Mouse (Mus musculus) neural tube, embryonic 14.5 days (tissue): ENCODE measurements at regions not wholly inside any gene's neighbourhood (a gene's known extent, or its start where the extent isn't known, plus 50 kb on each side); places are given as distances from the start of the nearest gene placed in this dataset.
A peak's percentile ranks its signal among the peaks of the same experiment; 100 is the strongest.

Experiments used
- ATAC-seq: fragments of 200-750 bp; cut with Nextera tagmentation; 2 replicates; pipeline ENCODE4 v1.8.0; 2017; ENCODE audit warnings: low read depth, mild to moderate bottlenecking, moderate TSS enrichment, moderate library complexity
- H3K27ac ChIP-seq: fragments of 300-500 bp; sonication (generic); 2 replicates; pipeline ENCODE4 v1.5.1; 2014; ENCODE audit warnings: low read depth, mild to moderate bottlenecking, control low read depth, low read length, moderate library complexity, mixed read lengths
- H3K27me3 ChIP-seq: fragments of 300-500 bp; sonication (generic); 2 replicates; pipeline ENCODE4 v1.6.1; 2014; ENCODE audit warnings: low read length; ENCODE audit not compliant: control insufficient read depth, insufficient read depth
- H3K36me3 ChIP-seq: fragments of 300-500 bp; sonication (generic); 2 replicates; pipeline ENCODE4 v1.6.1; 2014; ENCODE audit warnings: low read length, mixed read lengths; ENCODE audit not compliant: control insufficient read depth, insufficient read depth
- H3K4me1 ChIP-seq: fragments of 300-500 bp; sonication (generic); 2 replicates; pipeline ENCODE4 v1.6.1; 2014; ENCODE audit warnings: low read length; ENCODE audit not compliant: control insufficient read depth, insufficient read depth
- H3K4me2 ChIP-seq: fragments of 300-500 bp; sonication (generic); 2 replicates; pipeline ENCODE4 v1.6.1; 2014; ENCODE audit warnings: mild to moderate bottlenecking, low read depth, low read length, control low read depth
- H3K4me3 ChIP-seq: fragments of 300-500 bp; sonication (generic); 2 replicates; pipeline ENCODE4 v1.5.1; 2014; ENCODE audit warnings: low read depth, low read length, control low read depth, mixed read lengths
- H3K9ac ChIP-seq: fragments of 300-500 bp; sonication (generic); replicated peaks from 2 replicates; pipeline ENCODE4 v1.6.1; 2014; ENCODE audit warnings: low read depth, mild to moderate bottlenecking, control low read depth, low read length, mixed read lengths
- H3K9me3 ChIP-seq: fragments of 300-500 bp; sonication (generic); 2 replicates; pipeline ENCODE4 v1.6.1; 2016; ENCODE audit warnings: low read length; ENCODE audit not compliant: control insufficient read depth
- WGBS: fragments of 180-500 bp; shearing (Covaris S2); extraction: QIAGEN DNeasy Blood & Tissue Kit; methylation state at CpG from one replicate; pipeline ENCODE4 v1.1.7; 2014; 5-methylcytosine and 5-hydroxymethylcytosine counted together

DNA sequence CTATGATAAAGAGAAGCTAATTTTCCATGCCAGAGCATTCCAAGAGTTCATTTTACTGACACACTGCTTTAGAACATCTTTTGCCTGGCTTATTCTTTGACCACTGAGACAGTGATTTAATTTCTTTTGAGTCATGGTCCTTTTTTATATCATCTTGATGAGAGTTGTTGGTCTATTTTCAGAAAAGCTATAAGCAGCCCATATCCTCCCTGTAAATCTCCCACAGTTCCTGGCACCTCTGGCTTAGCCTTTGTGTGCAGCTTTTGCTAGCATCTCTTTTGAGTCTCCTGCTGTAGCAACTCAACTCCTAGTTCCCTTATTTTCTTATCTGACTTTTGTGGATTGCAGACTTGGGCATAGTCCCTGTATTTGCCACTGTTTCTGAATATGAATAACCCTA lies 207.5 kb upstream of the 4931417E11Rik start:
- ATAC-seq: no peak
- no peaks in the 10 kb centered on the region for H3K4me1 ChIP-seq
- H3K27ac ChIP-seq: no peak overlapping the region
- no peak overlapping the region for H3K4me2 ChIP-seq
- no peak overlapping the region for H3K9ac ChIP-seq
- no peaks in the 10 kb centered on the region for H3K36me3 ChIP-seq
- H3K27me3 ChIP-seq: no peaks in the 10 kb centered on the region
- H3K9me3 ChIP-seq: no peaks in the 10 kb centered on the region
- no peak overlapping the region for H3K4me3 ChIP-seq

DNA sequence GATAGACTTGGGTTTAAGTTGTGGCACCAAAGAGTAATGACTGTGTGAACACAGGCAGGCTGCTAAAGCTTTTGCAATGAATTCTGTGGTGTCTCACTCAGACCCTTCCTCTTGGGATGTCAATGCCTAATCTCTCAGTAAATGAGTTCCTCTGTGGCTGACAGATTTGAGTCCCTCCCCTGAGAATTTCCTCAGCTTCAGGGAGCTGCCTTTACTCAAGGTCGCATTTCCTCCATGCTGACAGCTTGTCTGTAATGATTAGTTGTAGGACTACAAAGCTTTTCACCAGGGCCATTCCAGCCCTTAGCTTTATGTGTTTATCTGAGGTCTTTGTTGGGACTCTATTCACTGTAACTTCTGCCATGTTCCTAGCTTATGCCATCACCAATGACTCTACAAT lies 199.9 kb upstream of the 4931417E11Rik start:
- WGBS: 55% methylated on average over 1 of the region's 1 CpGs
- Histone ChIP-seq H3K4me2 (no peak overlapping the region), H3K4me1 (no peaks in the 10 kb centered on the region), H3K9me3 (no peaks in the 10 kb centered on the region), H3K27ac (no peak overlapping the region), H3K9ac (no peak overlapping the region), H3K27me3 (no peaks in the 10 kb centered on the region), H3K36me3 (no peaks in the 10 kb centered on the region), H3K4me3 (no peak overlapping the region)
- ATAC-seq: no peak

DNA sequence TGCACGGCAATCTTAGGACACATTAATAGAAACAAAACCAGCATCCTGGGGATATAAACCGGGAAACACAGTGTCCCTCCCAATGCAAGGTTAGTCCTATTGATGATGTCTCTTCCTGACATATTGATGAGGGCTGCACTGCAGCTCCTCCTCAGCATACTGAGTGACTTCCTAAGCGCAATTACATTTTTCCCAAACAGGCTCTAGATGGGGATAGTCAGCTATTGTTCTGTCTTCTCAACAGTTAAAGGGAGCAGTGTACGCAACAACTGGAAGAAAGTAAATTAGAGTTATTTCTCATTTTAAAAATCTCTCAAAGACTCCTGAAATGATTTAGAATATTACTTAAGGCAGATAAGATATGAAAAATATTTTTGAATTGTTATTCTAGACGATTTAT lies 189.5 kb upstream of the 4931417E11Rik start:
- peak; percentile 91 for ATAC-seq
- no peak overlapping the region for H3K4me3 ChIP-seq
- no peaks in the 10 kb centered on the region for H3K4me1 ChIP-seq
- no peaks in the 10 kb centered on the region for H3K9me3 ChIP-seq
- no peak overlapping the region for H3K9ac ChIP-seq
- H3K36me3 ChIP-seq: no peaks in the 10 kb centered on the region
- H3K27me3 ChIP-seq: no peaks in the 10 kb centered on the region
- H3K4me2 ChIP-seq: no peak overlapping the region
- 60% methylated on average over 5 of the region's 5 CpGs for WGBS
- no peak overlapping the region for H3K27ac ChIP-seq

DNA sequence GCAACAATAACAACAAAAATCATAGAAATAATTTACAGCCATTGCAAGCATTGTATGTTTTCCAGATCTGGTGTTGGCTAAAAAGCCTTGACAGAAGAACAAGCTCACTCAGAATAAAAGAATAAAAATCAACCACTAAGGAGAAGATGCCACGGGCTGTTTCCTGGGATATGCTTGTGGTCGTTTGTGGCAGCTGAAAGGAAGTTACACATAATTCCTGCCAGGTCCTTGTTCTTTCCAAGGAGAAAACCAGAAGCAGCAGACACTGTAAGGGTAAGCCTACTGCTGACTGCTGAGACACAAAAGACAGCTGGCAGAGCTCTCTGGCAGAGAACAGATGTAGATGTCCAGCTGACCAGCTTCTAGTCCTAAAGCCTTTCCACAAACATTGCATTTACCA lies 175.9 kb upstream of the 4931417E11Rik start:
- no peak overlapping the region for H3K4me3 ChIP-seq
- no peaks in the 10 kb centered on the region for H3K36me3 ChIP-seq
- no peak for ATAC-seq
- H3K27me3 ChIP-seq: no peaks in the 10 kb centered on the region
- H3K9ac ChIP-seq: no peak overlapping the region
- WGBS: 53% methylated on average over 2 of the region's 2 CpGs
- no peaks in the 10 kb centered on the region for H3K9me3 ChIP-seq
- H3K4me1 ChIP-seq: no peaks in the 10 kb centered on the region
- H3K4me2 ChIP-seq: no peak overlapping the region
- H3K27ac ChIP-seq: no peak overlapping the region

DNA sequence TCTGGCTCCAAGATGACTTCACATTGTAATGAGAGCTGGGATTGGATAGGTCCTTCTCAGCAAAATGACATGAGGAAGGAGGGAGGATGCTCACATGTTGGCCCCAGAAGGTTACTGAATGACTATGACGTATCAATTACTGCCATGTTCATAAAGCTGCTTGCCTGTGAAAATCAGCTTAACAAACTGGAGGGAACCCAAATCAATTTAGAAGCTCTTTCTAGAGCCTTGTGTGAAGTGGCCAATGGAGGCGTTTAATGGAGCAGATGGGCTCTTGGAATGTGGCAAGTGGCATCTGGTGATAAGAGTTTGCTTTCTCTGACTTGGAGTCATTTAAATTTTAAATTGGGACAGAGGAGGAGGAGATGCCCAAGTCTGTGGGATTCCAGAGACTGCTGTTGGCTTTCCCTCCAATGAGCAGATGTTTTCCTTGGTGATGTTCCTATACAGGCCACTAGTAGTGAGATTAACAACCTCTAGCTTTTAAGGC lies 175.4 kb upstream of the 4931417E11Rik start:
- Histone ChIP-seq H3K27me3 (no peaks in the 10 kb centered on the region), H3K27ac (no peak overlapping the region), H3K4me3 (no peak overlapping the region), H3K4me1 (no peaks in the 10 kb centered on the region), H3K9me3 (no peaks in the 10 kb centered on the region), H3K4me2 (no peak overlapping the region), H3K36me3 (no peaks in the 10 kb centered on the region), H3K9ac (no peak overlapping the region)
- WGBS: 48% methylated on average over 2 of the region's 2 CpGs
- ATAC-seq: peak; percentile 68

DNA sequence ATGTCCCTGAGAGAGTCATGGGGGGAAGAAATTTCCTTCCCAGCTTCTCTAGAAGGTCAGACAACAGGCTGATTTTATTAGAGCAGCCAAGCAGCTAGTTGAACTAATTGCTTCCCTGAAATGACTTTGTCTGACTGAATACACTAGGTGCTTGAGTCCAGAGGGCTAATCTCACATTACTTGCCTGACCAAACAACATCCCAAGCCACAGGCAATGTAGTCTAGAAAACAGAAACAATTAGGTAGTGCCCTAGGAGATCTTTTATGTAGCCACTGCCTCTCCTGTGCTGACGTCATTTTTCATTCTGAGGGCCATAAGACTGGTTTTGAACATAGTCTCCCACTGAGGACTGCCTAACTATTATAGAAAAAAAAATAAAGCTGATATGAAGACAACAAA lies 159.1 kb upstream of the 4931417E11Rik start:
- no peak overlapping the region for H3K4me2 ChIP-seq
- no peak overlapping the region for H3K27ac ChIP-seq
- H3K9ac ChIP-seq: no peak overlapping the region
- no peaks in the 10 kb centered on the region for H3K27me3 ChIP-seq
- H3K36me3 ChIP-seq: no peaks in the 10 kb centered on the region
- no peaks in the 10 kb centered on the region for H3K9me3 ChIP-seq
- no peaks in the 10 kb centered on the region for H3K4me1 ChIP-seq
- no peak overlapping the region for H3K4me3 ChIP-seq
- WGBS: 24% methylated on average over 1 of the region's 1 CpGs
- no peak for ATAC-seq

DNA sequence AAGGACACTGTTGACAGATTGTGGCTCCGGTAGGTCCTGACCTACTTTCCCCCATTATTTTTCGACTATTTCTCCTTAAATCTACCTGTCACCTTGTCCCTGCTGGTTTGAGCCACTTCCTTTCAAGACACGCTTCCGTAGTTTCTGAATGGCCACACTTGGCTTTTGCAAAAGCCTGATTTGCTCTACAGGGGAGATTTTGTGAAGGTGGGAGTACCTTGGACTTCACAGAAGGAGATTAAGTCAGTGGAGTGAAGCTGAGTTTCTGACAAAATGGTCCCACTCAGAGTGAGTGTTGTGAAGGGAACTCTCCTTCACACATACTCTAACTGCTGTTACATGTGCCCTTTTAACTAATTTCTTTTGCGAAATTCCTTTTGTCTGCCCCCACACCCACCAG lies 157.0 kb upstream of the 4931417E11Rik start:
- Histone ChIP-seq H3K27ac (no peak overlapping the region), H3K9me3 (no peaks in the 10 kb centered on the region), H3K36me3 (no peaks in the 10 kb centered on the region), H3K4me1 (no peaks in the 10 kb centered on the region), H3K27me3 (no peaks in the 10 kb centered on the region), H3K4me2 (no peak overlapping the region), H3K9ac (no peak overlapping the region), H3K4me3 (no peak overlapping the region)
- 90% methylated on average over 5 of the region's 5 CpGs for WGBS
- no peak for ATAC-seq

DNA sequence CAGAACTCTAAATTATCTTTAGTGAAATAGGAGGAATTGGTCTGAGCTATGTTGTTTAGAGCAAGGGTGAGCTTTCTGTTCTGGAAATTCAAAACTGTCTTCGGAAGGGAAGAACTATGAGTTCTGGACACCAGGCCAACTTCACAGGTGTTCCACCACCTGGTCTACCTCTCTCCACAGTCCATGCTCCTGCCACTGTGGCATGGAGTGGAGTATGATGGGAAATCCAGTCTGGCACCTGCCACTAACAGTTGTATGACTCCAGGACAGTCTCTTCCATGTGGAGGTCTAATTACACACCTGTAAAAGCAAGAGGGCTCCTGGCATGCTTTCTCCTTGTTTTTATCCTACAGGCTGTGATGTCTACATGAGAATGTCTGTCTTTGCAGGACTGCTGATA lies 154.7 kb upstream of the 4931417E11Rik start:
- no peaks in the 10 kb centered on the region for H3K36me3 ChIP-seq
- 87% methylated on average over 1 of the region's 1 CpGs for WGBS

DNA sequence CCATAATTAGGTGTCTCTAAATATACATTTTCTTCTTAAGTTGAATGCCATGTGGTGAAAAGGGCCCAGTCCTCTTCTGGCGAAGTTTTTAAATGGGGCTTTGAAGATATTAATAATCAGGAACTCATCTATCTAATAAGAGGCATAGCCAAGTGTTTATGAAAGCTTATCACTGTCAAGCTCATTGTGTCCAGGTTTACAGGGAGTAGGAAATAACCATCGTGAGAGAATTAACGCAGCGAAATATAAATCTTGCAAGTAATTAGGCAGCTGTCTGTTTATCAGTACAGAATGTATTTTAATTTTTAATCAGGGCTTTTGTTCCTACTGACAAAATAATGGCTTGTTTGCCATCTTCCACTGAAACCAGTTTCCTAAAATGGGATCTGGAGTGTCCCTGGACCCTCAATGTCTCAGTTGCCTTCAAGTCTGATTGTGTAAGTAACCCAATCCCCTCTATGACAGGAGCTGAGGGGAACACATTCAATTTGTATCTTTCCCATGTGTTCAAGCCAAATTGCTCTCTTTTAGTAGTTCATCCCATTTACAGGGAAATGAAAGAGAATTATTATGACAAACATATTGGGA lies 152.5 kb upstream of the 4931417E11Rik start:
- no peak overlapping the region for H3K9ac ChIP-seq
- no peak overlapping the region for H3K4me2 ChIP-seq
- H3K36me3 ChIP-seq: no peaks in the 10 kb centered on the region
- H3K4me1 ChIP-seq: no peaks in the 10 kb centered on the region
- 62% methylated on average over 4 of the region's 4 CpGs for WGBS
- H3K9me3 ChIP-seq: no peaks in the 10 kb centered on the region
- no peak overlapping the region for H3K27ac ChIP-seq
- no peaks in the 10 kb centered on the region for H3K27me3 ChIP-seq
- H3K4me3 ChIP-seq: no peak overlapping the region
- ATAC-seq: no peak

More for the DNA sequence above, 154.7 kb upstream of the 4931417E11Rik start:
- Histone ChIP-seq H3K4me2 (no peak overlapping the region), H3K27ac (no peak overlapping the region), H3K9ac (no peak overlapping the region), H3K4me3 (no peak overlapping the region), H3K4me1 (no peaks in the 10 kb centered on the region), H3K9me3 (no peaks in the 10 kb centered on the region), H3K27me3 (no peaks in the 10 kb centered on the region)
- no peak for ATAC-seq
